Mouse (Mus musculus): ENCODE data around the gene Nxn. TPM values are rescaled to one million over a fixed set of nuclear protein-coding genes. Genes with fewer than 3 reads are reported as not detected.

Nxn gene
- polyA plus RNA-seq, 1 experiment from 2014 or later, result 11.9 TPM

- TF ChIP-seq CTCF (IDR thresholded peaks at IDR 0.05) (no peak), EP300 (IDR thresholded peaks at IDR 0.05) (no peak)
- H3K9me3 ChIP-seq (ENCODE audit: low read length), result no peaks in the 10 kb centered on the region
- no peaks in the 10 kb centered on the region for H3K36me3 ChIP-seq (ENCODE audit: insufficient read depth, low read length)
- no peak overlapping the region for H3K9ac ChIP-seq (replicated peaks; ENCODE audit: low read depth)
- no peak overlapping the region for H3K27ac ChIP-seq (ENCODE audit: low read length)
- WGBS, result 77% methylated on average over 10 of the region's 10 CpGs
- no peak for DNase-seq (ENCODE audit: low spot score)
- no peak overlapping the region for H3K4me3 ChIP-seq (ENCODE audit: low read depth, low read length)
- H3K4me2 ChIP-seq (replicated peaks; ENCODE audit: low read depth, low read length), result no peak overlapping the region
- no peaks in the 10 kb centered on the region for H3K27me3 ChIP-seq (replicated peaks; ENCODE audit: insufficient read depth, low read length)
- H3K4me1 ChIP-seq (ENCODE audit: insufficient read depth, low read depth, low read length), result no peaks in the 10 kb centered on the region
- ATAC-seq, result no peak
Observed at GRCm38 (mm10) chr11:76260208-76261050, 138.5 kb downstream of the Nxn start.

- no peak for ATAC-seq
- WGBS, result 79% methylated on average over 6 of the region's 6 CpGs
Observed at GRCm38 (mm10) chr11:76258511-76258910, 140.4 kb downstream of the Nxn start.

GRCm38 (mm10) chr11:76257386-76257785, 141.6 kb downstream of the Nxn start:
- no peak for DNase-seq (ENCODE audit: low spot score)
- Histone ChIP-seq H3K4me1 (ENCODE audit: insufficient read depth, low read depth, low read length) (no peaks in the 10 kb centered on the region), H3K4me2 (replicated peaks; ENCODE audit: low read depth, low read length) (no peak overlapping the region), H3K27ac (ENCODE audit: low read length) (no peak overlapping the region), H3K27me3 (replicated peaks; ENCODE audit: insufficient read depth, low read length) (no peaks in the 10 kb centered on the region), H3K9me3 (ENCODE audit: low read length) (no peaks in the 10 kb centered on the region), H3K4me3 (ENCODE audit: low read depth, low read length) (no peak overlapping the region), H3K36me3 (ENCODE audit: insufficient read depth, low read length) (no peaks in the 10 kb centered on the region), H3K9ac (replicated peaks; ENCODE audit: low read depth) (no peak overlapping the region)
- WGBS, result 78% methylated on average over 4 of the region's 4 CpGs
- TF ChIP-seq CTCF (IDR thresholded peaks at IDR 0.05), result no peak
- no peak for TF ChIP-seq EP300 (IDR thresholded peaks at IDR 0.05)
- no peak for ATAC-seq

More at GRCm38 (mm10) chr11:76258511-76258910, 140.4 kb downstream of the Nxn start:
- Histone ChIP-seq H3K4me1 (ENCODE audit: insufficient read depth, low read depth, low read length) (no peaks in the 10 kb centered on the region), H3K4me3 (ENCODE audit: low read depth, low read length) (no peak overlapping the region), H3K27me3 (replicated peaks; ENCODE audit: insufficient read depth, low read length) (no peaks in the 10 kb centered on the region), H3K36me3 (ENCODE audit: insufficient read depth, low read length) (no peaks in the 10 kb centered on the region), H3K9me3 (ENCODE audit: low read length) (no peaks in the 10 kb centered on the region), H3K27ac (ENCODE audit: low read length) (no peak overlapping the region), H3K4me2 (replicated peaks; ENCODE audit: low read depth, low read length) (no peak overlapping the region), H3K9ac (replicated peaks; ENCODE audit: low read depth) (no peak overlapping the region)
- DNase-seq (ENCODE audit: low spot score), result no peak
- TF ChIP-seq EP300 (IDR thresholded peaks at IDR 0.05), result no peak
- no peak for TF ChIP-seq CTCF (IDR thresholded peaks at IDR 0.05)

GRCm38 (mm10) chr11:76256129-76256528, 142.8 kb downstream of the Nxn start:
- H3K4me2 ChIP-seq (replicated peaks; ENCODE audit: low read depth, low read length), result no peak overlapping the region
- WGBS, result 42% methylated on average over 5 of the region's 5 CpGs
- no peaks in the 10 kb centered on the region for H3K9me3 ChIP-seq (ENCODE audit: low read length)
- H3K36me3 ChIP-seq (ENCODE audit: insufficient read depth, low read length), result no peaks in the 10 kb centered on the region
- DNase-seq (ENCODE audit: low spot score) (no peak), ATAC-seq (no peak)
- no peak for TF ChIP-seq EP300 (IDR thresholded peaks at IDR 0.05)
- TF ChIP-seq CTCF (IDR thresholded peaks at IDR 0.05), result no peak
- no peak overlapping the region for H3K27ac ChIP-seq (ENCODE audit: low read length)
- H3K4me1 ChIP-seq (ENCODE audit: insufficient read depth, low read depth, low read length), result no peaks in the 10 kb centered on the region
- H3K4me3 ChIP-seq (ENCODE audit: low read depth, low read length), result no peak overlapping the region
- H3K9ac ChIP-seq (replicated peaks; ENCODE audit: low read depth), result no peak overlapping the region
- H3K27me3 ChIP-seq (replicated peaks; ENCODE audit: insufficient read depth, low read length), result no peaks in the 10 kb centered on the region

DNA sequence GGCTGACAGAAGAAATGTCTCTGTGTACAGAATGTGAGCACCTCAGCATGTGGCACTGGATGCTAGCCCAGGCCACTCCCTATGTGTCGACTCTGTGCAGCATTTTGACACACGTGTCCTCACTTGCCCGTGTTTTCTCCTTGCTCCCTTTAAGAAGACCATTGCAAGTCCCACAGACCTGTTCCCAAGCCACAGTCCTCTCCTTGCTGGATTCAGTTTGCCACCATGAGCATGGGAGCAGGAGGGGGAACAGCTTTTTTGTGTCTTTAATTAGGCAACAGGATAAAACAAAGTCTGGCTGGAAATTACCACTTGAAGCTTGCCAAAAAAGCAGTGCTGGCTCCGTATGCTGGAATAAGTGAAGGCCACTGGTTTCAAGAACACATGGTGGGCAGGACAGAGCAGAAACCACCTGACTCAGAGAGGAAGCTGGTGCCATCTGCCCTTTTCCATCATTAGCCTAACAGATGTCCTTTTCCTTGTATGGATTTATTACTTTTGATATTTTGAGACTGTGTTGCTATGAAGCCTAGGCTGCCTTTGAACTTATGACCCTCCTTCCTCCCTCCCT, 143.4 kb downstream of the Nxn start:
- Histone ChIP-seq H3K4me1 (ENCODE audit: insufficient read depth, low read depth, low read length) (no peaks in the 10 kb centered on the region), H3K36me3 (ENCODE audit: insufficient read depth, low read length) (no peaks in the 10 kb centered on the region), H3K9me3 (ENCODE audit: low read length) (no peaks in the 10 kb centered on the region), H3K4me3 (ENCODE audit: low read depth, low read length) (no peak overlapping the region), H3K27ac (ENCODE audit: low read length) (no peak overlapping the region), H3K4me2 (replicated peaks; ENCODE audit: low read depth, low read length) (no peak overlapping the region), H3K27me3 (replicated peaks; ENCODE audit: insufficient read depth, low read length) (no peaks in the 10 kb centered on the region), H3K9ac (replicated peaks; ENCODE audit: low read depth) (no peak overlapping the region)
- peak; percentile 25 for DNase-seq (ENCODE audit: low spot score)
- ATAC-seq, result no peak; the same call in 1 of the 2 replicates
- WGBS, result 63% methylated on average over 4 of the region's 4 CpGs
- TF ChIP-seq CTCF (IDR thresholded peaks at IDR 0.05), result no peak
- TF ChIP-seq EP300 (IDR thresholded peaks at IDR 0.05), result no peak

DNA sequence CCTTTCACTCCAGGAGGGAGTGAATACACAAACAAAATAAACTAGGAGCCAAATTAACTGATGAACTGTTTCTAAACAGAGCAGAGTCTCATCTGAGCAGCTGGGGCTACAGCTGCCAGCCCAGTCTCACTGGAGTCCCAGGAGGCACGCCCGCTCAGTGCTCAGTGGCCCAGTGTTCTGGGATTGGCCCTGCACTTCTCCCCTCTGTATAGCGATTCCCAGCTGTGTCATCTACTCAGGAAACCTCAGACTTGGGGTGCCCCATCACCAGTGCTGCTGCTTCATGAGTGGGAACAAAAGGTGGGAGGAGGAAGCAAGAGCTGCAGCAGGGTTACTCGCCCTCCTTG, 145.0 kb downstream of the Nxn start:
- no peak for DNase-seq (ENCODE audit: low spot score)
- H3K4me3 ChIP-seq (ENCODE audit: low read depth, low read length), result no peak overlapping the region
- peak; percentile 48; the same call in 1 of the 2 replicates for ATAC-seq
- no peak overlapping the region for H3K4me2 ChIP-seq (replicated peaks; ENCODE audit: low read depth, low read length)
- H3K27me3 ChIP-seq (replicated peaks; ENCODE audit: insufficient read depth, low read length), result no peaks in the 10 kb centered on the region
- TF ChIP-seq CTCF (IDR thresholded peaks at IDR 0.05), result no peak
- TF ChIP-seq EP300 (IDR thresholded peaks at IDR 0.05), result no peak
- H3K27ac ChIP-seq (ENCODE audit: low read length), result no peak overlapping the region
- H3K9ac ChIP-seq (replicated peaks; ENCODE audit: low read depth), result no peak overlapping the region
- 60% methylated on average over 4 of the region's 4 CpGs for WGBS
- H3K4me1 ChIP-seq (ENCODE audit: insufficient read depth, low read depth, low read length), result no peaks in the 10 kb centered on the region
- no peaks in the 10 kb centered on the region for H3K36me3 ChIP-seq (ENCODE audit: insufficient read depth, low read length)
- H3K9me3 ChIP-seq (ENCODE audit: low read length), result no peaks in the 10 kb centered on the region

Measured in lung, postnatal 0 days (tissue).